Mouse (Mus musculus) gastrocnemius, adult 2 months (tissue): ENCODE measurements at regions not wholly inside any gene's neighbourhood (a gene's known extent, or its start where the extent isn't known, plus 50 kb on each side); places are given as distances from the start of the nearest gene placed in this dataset.

Source experiments
- DNase-seq: peaks from one replicate; pipeline ENCODE4 v3.0.0; 2022
- H3K27ac ChIP-seq: fragments of 200-600 bp; 2 replicates; pipeline ENCODE4 v1.8.1; 2022; ENCODE audit warnings: mild to moderate bottlenecking
- H3K4me3 ChIP-seq: fragments of 200-600 bp; 2 replicates; pipeline ENCODE4 v1.8.1; 2022; ENCODE audit warnings: mild to moderate bottlenecking, moderate library complexity
- CTCF ChIP-seq: fragments of 200-600 bp; IDR thresholded peaks from 2 replicates; pipeline ENCODE4 v1.8.1; 2022; ENCODE audit warnings: antibody characterized with exemption, mild to moderate bottlenecking, moderate library complexity
- intact Hi-C: fragments of 180-260 bp; cut with DNase I; formaldehyde crosslinking; loops from one replicate; pipeline ENCODE4 v1.15.1; 2025

DNA sequence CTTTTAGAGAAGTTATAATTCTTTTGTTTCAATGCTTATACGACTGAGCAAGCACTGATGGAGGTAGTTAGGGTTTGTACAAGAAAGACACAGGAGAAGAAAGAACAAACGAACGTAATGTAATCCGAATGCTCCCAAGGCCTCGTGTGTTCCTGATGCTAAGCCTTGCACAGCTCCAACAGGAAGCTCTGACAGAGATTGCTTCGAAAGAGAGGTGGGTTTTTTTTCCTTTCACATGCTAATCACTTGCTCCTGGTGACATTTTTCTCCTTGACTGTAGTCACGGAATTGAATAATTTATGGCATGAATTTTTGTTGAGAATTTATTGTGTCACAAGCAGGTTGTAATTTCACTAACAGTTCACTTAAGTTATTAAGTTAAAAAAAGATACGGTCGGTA, 150.8 kb upstream of the Psmd7 start:
- no peak overlapping the region for H3K4me3 ChIP-seq
- intact Hi-C loops, result no loop called here
- DNase-seq, result no peak
- no peak overlapping the region for H3K27ac ChIP-seq
- no peak for TF ChIP-seq CTCF

DNA sequence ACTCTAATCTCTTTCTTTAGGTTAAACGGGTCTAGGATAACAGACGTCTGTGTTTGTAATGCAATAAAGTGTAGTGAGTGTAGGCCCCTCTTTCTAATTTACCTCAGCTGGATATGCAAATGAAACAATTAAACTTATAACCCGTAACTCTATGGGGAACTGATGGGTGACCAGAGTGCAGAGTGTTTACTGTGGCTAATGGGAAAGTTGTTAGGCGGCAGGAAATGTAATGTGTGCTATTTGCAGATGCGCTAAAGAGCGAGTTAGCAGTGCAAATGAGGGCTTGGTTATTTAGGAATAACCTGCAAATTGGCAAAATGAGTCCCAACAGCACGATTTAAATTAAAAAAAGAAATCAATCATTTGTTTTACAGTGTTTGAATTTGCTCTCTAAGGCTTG, 168.8 kb upstream of the Psmd7 start:
- intact Hi-C loops, result no loop called here
- Histone ChIP-seq H3K4me3 (no peak overlapping the region), H3K27ac (no peak overlapping the region)
- DNase-seq, result no peak
- no peak for TF ChIP-seq CTCF

DNA sequence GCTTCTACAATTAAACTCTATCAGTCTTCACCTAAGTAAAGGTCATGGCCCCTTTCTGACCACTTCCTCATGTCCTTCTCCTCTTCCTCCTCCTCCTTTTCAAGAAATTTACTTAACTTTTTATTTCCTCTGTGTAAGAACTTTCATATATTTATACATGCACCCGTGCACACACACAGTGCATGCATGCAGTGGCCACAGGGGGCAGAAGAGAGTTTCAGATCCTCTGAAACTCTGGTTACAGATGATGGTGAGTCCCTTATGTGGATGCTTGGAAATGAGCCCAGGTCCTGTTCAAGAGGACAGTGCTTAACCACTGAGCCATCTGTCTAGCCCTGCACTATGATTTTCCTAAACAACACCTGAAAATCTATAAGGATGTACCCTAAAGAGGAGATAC, 170.4 kb upstream of the Psmd7 start:
- intact Hi-C loops, result no loop called here
- Histone ChIP-seq H3K4me3 (no peak overlapping the region), H3K27ac (no peak overlapping the region)
- no peak for DNase-seq
- TF ChIP-seq CTCF, result peak; percentile 13; the same call in 1 of the 2 replicates

DNA sequence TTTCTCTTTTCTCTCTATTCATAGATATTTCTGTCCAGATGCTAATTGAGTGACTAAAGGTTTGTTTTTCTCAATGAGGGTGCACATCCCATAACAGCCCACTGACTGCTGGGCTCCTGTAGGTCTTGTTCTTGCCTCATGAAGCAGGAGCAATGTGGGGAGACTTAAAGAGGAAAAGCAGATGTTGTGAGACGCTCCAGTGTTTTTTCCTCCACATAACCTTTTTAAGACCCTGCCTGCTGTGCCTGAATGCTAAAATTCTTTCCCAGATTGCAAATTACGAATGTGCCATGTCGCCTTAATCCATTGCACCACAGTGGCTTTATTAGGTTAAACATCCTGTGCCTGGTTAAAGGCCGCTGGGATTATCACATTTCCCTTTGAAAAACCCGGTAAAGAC, 165.5 kb upstream of the Zfhx3 start:
- no peak for DNase-seq
- no peak for TF ChIP-seq CTCF
- Histone ChIP-seq H3K27ac (no peak overlapping the region), H3K4me3 (no peak overlapping the region)
- intact Hi-C loops, result no loop called here

DNA sequence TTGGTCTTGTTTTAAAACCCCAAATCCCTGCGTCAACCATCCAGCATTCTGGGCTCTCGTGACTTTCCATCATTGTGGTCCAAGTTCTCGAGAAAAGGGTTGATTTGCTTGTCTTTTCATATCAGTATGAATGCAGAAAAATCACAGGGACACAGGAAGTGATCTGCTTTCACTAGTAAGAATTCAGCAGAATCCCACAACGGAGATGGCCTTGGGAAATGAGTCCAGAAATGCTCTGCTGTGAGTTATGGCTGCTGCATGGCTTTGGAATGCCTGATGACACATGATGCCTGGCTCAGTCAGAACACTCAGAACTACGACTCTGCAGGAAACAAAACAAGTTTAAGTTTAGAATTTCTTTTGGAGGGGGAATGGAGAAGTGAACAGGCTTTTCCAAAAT, 156.7 kb upstream of the Zfhx3 start:
- no peak for TF ChIP-seq CTCF
- DNase-seq, result no peak
- intact Hi-C loops, result no loop called here

DNA sequence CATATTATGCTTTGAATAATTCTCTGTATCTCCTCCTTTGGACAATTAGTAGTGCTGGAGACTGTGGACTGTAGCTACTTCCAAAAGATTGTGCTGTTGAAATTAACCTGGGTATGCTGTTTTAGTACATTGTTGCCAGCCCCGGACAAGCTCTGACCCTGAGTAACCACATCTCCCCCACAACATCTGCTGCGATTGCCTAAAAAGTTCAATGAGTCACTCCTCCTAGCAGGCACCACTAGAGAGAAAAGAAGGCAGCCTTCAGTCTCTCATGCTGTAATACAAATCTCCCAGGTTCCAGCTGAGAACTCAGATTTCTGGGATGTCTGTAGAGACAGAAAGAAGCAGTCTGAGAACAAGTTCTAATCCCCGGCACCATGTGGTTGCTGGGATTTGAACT, 150.2 kb upstream of the Zfhx3 start:
- intact Hi-C loops, result no loop called here
- Histone ChIP-seq H3K4me3 (no peak overlapping the region), H3K27ac (no peak overlapping the region)
- no peak for DNase-seq
- TF ChIP-seq CTCF, result no peak

More for the DNA sequence above, 156.7 kb upstream of the Zfhx3 start:
- Histone ChIP-seq H3K27ac (no peak overlapping the region), H3K4me3 (no peak overlapping the region)

DNA sequence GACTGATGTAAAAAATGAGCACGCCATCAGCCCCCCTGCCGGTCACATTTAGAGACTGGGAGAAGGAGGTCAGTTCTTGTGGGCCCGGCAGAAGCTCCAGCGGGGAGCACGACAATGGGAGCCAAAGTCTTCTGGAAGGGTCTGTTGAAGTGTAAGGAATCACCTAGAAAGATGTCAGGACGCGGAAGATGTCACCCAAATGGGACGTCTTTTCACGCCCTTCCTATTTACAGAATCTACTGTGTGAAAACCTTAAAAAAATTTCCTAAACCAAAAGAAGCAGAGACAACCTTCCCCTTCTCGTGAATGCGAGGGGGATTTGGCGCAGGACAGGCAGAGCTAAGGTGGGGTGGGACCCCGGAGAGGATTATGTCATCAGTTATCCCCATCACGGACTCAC, 127.5 kb upstream of the Zfhx3 start:
- Histone ChIP-seq H3K4me3 (no peak overlapping the region), H3K27ac (no peak overlapping the region)
- TF ChIP-seq CTCF, result no peak
- DNase-seq, result no peak
- intact Hi-C loops, result no loop called here

DNA sequence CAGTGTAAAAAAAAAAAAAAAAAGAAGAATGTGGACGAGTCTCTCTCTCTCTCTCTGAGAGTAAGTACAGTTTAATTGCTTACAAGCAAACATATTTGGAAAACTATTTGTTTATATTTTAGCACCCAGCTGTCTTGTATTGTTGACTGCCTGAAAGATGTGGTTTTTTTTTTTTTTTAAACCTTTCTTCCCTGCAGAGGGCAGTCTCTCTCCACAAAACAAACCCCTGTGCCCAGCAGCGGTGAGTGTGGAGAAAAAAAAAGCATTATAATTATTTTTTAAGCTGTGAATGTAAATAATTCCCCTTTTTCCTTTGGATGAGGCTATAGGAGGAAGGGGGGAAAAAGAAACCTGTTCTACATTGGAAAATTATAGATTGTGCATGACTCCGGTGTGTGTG, 126.7 kb upstream of the Zfhx3 start:
- TF ChIP-seq CTCF, result peak; percentile 40
- no peak overlapping the region for H3K27ac ChIP-seq
- H3K4me3 ChIP-seq, result no peak overlapping the region
- intact Hi-C loops, result no loop called here
- DNase-seq, result no peak

DNA sequence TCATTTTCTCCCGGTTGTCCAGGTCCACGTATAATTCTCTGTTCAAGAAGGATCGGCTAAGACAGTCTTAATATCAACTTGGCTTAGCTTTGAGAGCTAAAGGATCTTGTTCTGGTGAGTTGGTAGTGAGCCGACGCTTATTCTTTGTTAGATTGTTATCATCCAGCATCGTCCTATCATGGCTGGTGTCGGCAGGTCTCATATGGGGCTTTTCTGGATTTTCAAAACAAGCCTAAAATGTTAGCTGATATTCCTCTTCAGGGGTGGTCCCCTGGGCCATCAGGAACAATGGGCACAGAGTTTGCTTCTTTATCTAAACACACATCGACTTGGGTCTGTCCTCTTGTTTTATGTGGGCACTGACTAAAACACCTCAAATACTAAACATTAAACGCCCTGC, 124.6 kb upstream of the Zfhx3 start:
- no peak for DNase-seq
- Histone ChIP-seq H3K27ac (no peak overlapping the region), H3K4me3 (no peak overlapping the region)
- intact Hi-C loops, result no loop called here
- TF ChIP-seq CTCF, result no peak

DNA sequence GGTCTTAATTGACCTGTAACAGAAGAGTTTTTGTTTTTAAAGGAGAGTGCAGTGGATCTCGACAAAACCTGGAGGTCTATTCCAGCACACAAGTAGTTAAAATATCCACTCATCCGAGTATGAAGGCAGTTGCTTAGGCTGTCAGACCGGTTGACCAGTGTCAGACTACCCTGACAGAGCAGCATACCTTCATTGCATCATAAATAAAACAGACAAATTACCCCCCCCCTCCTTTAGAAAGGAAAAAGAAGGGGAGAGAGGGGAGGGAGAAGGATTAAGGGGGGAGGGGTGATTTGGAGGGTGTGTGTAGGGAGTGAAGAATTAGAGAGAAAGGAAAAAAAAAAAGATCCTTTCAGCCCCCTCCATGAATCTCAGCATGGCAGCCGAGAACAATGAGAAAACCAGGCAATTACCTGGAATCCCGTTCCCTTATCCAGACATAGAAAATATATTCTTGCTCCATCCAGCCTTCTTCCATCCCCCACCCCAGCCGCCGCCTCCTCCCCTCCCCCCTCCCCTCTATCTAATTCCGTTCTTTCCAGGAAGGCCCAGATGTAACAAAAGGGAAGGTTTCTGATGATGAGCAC, 122.2 kb upstream of the Zfhx3 start:
- no peak for TF ChIP-seq CTCF
- no peak overlapping the region for H3K4me3 ChIP-seq
- no peak overlapping the region for H3K27ac ChIP-seq
- DNase-seq, result no peak
- intact Hi-C loops, result no loop called here

DNA sequence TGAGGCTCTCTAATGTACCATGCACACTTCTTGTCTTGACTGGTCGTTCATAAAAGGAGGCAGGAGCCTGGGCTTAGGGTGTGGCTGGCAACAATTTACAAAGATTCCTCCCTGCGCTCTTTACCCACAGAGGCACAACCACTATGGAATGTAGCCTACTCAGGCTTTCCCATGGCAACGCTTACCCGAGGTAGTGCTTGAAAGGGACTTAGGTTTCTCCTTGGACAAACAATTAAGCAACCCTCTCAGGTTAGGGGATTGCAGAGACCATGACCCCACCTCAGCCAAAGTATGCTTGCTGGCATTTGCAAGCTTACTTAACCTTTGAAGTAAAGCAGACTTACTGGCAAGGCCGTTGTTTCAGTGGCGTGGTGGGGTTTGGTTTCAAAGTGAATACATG, 120.9 kb upstream of the Zfhx3 start:
- Histone ChIP-seq H3K4me3 (no peak overlapping the region), H3K27ac (no peak overlapping the region)
- intact Hi-C loops, result no loop called here
- TF ChIP-seq CTCF, result no peak
- no peak for DNase-seq

DNA sequence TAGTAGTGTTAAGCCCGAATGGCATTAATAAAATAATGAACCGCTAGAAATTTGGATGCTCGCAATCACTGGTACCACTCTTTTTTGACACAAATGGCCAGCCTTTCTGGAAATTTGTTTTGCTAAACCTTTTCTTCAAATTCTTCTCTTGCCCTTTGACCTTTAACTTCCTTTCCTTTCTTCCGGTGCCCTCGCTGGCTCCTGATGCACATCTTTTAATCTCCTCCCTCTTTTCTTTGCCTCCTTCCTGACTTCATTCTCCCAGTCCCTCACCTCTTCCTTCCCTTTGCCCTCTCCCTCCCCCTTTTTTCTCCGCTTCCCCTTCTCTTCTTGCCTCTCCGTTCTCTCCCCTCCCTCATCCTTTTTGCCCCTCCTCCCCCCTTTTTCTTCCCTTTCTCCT, 118.3 kb upstream of the Zfhx3 start:
- Histone ChIP-seq H3K4me3 (no peak overlapping the region), H3K27ac (no peak overlapping the region)
- TF ChIP-seq CTCF, result no peak
- intact Hi-C loops, result no loop called here
- DNase-seq, result no peak

DNA sequence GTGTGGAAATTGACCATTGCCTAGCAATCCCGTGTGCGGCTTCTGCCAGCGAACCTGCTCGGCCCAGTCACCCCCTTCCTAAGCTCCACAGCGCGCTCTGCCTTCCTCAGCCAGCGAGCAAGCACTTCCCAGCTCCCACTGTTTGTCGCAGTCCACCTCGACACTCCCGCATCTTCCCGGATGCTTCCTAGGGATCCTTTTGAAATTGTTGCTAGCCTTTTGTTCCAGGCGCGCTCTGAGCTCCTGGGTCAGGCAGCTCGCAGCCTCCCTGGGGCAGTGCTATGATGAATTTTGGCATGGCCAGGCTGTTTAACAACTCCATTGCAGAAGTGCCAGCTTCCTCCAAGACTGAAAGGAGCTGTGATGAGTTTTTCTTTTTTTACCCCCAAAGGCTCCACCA, 117.8 kb upstream of the Zfhx3 start:
- TF ChIP-seq CTCF, result no peak
- DNase-seq, result no peak
- Histone ChIP-seq H3K4me3 (no peak overlapping the region), H3K27ac (no peak overlapping the region)
- intact Hi-C loops, result no loop called here

DNA sequence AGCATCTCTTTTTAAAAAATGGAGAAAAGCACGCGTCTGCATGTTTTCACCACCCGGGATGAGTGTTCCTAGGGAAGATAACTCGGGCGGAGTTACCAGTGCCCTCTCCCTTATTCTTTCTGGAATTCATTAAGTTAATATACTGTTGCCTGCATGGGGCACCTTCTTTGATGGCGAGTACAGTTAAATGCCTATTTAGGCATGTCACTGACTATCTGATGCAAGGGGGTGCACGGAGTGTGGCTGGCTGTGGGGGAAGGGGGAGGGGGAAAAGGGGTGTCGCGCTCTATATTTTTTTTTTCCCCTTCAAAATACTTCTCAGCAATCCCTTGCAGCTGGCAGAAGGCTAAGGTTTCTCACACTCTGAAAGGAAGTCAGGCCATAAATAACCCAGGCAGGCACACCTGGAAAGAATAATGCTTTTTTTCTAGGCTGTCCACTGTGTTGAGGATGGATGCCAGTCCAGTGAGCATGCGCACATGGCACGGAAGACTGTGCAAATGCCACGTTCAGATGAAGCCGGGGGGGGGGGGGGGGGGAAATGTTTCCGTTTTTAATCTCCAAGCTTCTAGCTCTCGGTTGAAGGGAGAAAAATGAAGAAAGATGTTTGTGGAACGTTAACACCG, 114.8 kb upstream of the Zfhx3 start:
- TF ChIP-seq CTCF, result no peak
- intact Hi-C loops, result no loop called here
- Histone ChIP-seq H3K4me3 (no peak overlapping the region), H3K27ac (no peak overlapping the region)
- DNase-seq, result no peak

DNA sequence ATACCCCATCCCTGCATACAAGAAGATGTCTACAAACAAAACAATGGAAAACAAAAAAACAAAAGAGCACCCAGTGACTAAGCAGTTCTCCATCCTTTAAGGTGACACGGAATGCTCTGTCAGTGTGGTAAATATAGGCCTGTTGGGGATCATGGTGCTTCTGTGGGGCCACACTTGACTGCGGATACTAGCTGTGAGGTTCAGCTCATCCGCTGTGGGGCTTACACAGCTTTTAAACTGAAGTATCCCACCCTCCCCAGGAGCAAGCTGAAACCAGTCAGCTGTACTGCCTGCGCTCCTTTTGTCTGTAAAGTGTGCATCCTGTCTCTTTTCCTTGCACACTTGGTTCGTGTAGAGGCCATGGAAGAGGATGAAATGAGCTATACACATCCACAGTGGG, 113.9 kb upstream of the Zfhx3 start:
- TF ChIP-seq CTCF, result no peak
- Histone ChIP-seq H3K4me3 (no peak overlapping the region), H3K27ac (no peak overlapping the region)
- intact Hi-C loops, result no loop called here
- no peak for DNase-seq
